Mouse (Mus musculus) layer of hippocampus, adult 2 months (tissue): ENCODE results near the gene Zbtb22. TPM values are rescaled to one million over a fixed set of nuclear protein-coding genes. Genes with fewer than 3 reads are reported as not detected.
A peak's percentile ranks its signal among the peaks of the same experiment; 100 is the strongest.
"Not testable (repeated sequence)": the region's sequence is repeated elsewhere in the genome, so short reads cannot be mapped to it uniquely, and the experiment has no call there.

Source experiments
- DNase-seq, 2 experiments: peaks; one replicate each; pipeline ENCODE4 v3.0.0; 2022; ENCODE audit warnings: low spot score in 2 of 2
- H3K27ac ChIP-seq: fragments of 200-600 bp; 2 replicates; pipeline ENCODE4 v1.8.1; 2022
- H3K4me3 ChIP-seq: fragments of 200-600 bp; 2 replicates; pipeline ENCODE4 v1.8.1; 2022; ENCODE audit warnings: mild to moderate bottlenecking
- CTCF ChIP-seq: fragments of 200-600 bp; conservative IDR thresholded peaks from 2 replicates; pipeline ENCODE4 v1.8.1; 2022; ENCODE audit warnings: antibody characterized with exemption, mild to moderate bottlenecking, moderate library complexity
- long read RNA-seq, 2 experiments: library from polyadenylated mRNA; stranded (forward); transcript quantifications; one replicate each; pipeline ENCODE4 v2.0.0; 2021; ENCODE audit warnings: borderline mapping rate in 2 of 2
- total RNA-seq, 2 experiments: library from RNA; stranded (reverse); gene quantifications; 2 replicates each; pipeline ENCODE4 v1.2.3; 2021

Gene Zbtb22
- 10 to 100 TPM; 31.4 to 31.8 TPM for total RNA-seq
- long read RNA-seq, experiment 1, transcript Zbtb22-201 (2 exons, 2,612 nt) = major isoform, 36 of 43 reads
- long read RNA-seq, experiment 1, partial matches to known transcripts = 0 of 43 reads
- long read RNA-seq, experiment 1, other reads (novel, unspliced or antisense) = 7 of 43 reads
- long read RNA-seq, experiment 2, transcript Zbtb22-201 (2 exons, 2,612 nt) = major isoform, 26 of 36 reads
- long read RNA-seq, experiment 2, partial matches to known transcripts = 0 of 36 reads
- long read RNA-seq, experiment 2, other reads (novel, unspliced or antisense) = 10 of 36 reads

DNA sequence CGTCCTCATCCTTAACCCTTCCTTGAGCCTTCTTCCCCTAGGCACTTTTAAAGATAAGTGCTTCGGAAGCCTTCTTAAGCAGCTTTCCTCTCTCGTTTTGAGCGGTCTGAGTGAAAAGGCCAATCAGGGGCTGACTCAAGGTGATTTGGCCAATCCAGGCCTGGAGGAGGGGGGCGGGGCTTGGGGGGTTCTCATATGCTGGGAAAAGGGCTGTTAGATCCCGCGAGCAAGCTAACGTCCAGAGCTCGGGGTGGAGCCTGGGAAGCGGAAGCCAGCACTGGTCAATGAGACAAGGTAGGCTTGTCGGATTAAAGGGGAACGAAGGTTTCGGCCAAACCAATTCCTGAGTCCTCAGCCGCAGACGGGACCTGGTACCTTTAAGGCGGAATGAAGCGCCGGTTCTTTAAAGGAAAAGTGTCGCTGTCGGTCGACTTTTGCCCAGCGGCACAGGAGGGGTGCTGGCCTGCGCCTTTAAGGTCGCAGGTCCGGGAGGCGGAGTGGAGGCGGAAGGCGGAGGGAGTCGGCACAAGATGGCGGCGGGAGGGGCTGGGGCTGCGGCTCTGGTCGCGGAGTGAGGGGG lies at the start of gene Zbtb22, which contains the start of gene Tapbp:
TSS of gene Zbtb22 (plus strand) at position 234 of the 580 bp plus-strand sequence.
TSS of gene Tapbp (plus strand) at position 229 of the 580 bp plus-strand sequence.
- no peak for TF ChIP-seq CTCF
- Histone ChIP-seq H3K4me3 (peak within 1 kb of the TSS; percentile 59), H3K27ac (peak within 1 kb of the TSS; percentile 63)
- DNase-seq = peak; percentile 94 to 97

DNA sequence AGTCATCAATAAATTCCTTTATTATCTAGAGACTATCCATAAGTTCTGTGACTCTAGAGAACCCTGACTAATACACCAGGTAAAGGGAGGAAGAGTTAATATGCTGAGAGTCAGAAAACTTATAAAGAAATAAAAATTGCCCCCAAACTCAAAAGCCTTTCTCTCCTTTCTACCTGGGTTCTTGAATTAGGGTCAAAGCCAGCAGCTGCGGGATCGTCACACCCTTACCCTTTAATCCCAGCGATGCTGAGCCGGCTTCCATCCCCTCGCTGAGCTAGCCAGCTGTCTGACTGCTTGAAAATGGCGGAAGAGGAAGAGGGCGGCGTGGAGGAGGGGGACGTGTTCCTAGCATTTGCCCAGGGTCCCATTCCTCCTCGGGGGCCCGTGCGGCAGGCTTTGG lies 42.2 kb upstream of the Zbtb22 start, which contains the start of gene Gm7029:
TSS of gene Gm7029 (plus strand) at position 301 of the 400 bp plus-strand sequence.
- not testable (repeated sequence) for H3K4me3 ChIP-seq, DNase-seq, H3K27ac ChIP-seq

DNA sequence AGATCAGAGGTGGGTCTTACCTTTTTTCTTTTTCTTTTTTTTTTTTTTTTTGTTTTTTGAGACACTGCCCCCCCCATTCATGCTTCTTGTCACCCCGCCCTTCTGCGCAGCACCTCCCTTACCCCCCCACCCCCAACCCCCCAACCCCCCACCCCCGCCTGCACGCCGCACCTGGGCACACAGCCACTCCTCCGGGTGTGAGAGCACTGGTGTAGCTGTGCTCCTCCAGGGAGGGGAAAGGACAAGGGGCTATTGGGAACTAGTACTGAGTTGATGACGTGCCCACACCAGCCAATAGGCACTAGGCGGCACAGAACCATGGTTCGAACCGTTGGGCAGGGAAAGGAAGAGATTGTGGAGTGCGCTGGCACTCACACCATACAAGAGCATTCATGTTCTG lies 41.3 kb upstream of the Zbtb22 start:
- no peak overlapping the region for H3K4me3 ChIP-seq
- no peak for TF ChIP-seq CTCF
- DNase-seq = no peak

DNA sequence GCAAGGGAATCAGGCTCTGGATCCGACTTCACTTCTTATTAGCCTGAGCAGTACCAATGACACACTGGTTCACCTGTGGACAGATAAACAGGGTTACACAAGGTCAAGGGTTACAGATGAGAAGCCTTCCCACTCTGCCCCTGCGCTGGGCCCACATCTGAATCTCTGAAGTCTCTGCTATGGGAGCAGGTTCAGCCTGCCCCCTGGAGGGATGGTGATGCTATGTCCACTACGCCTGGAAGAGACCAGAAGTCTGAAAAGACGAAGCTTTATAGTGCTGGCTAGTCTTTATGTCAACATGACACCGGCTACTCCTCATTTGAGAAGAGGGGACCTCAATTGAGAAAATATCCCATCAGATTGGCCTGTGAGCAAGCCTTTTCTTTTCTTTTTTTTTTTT lies 39.9 kb upstream of the Zbtb22 start:
- H3K27ac ChIP-seq, H3K4me3 ChIP-seq, DNase-seq: not testable (repeated sequence)
- TF ChIP-seq CTCF = peak; percentile 55

More for the DNA sequence above, 41.3 kb upstream of the Zbtb22 start:
- H3K27ac ChIP-seq = no peak overlapping the region

DNA sequence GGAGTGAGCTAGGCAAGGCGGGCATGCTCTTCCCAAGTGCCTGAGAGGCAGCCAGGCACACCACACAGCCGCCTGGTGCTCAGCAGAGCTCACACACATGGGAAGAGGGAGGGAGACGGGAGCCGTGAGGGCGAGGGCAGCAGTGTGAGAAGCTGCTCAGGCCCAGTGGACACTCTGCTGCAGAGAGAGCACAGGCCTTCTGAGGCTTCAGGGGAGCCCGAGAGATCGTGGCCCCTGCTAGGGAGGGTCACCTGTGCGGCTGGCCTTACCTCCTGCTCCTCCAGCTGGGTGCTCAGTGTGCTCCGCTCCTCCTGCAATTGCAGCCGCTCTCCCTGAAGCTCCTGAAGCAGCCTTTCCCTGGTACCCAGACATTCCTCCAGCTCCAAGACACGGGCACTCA lies 31.4 kb upstream of the Zbtb22 start:
- not testable (repeated sequence) for DNase-seq, H3K27ac ChIP-seq, H3K4me3 ChIP-seq

DNA sequence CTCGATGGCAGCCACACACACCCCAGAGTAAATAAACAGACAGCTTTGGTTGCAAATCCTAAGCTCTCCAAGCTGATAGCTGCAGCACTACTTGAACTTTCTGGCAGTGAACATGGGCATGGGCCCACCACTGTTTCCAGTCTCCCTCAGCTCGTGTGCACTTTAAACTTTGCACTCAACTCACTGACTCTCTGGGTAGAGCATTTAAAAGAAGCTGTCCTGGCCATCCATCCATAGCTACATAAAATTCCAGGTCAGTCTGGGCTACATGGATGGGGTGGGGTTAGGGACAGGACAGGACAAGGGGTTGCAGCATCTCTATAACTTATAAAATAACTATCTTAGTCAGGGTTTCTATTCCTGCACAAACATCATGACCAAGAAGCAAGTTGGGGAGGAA lies 27.9 kb upstream of the Zbtb22 start:
- H3K27ac ChIP-seq, H3K4me3 ChIP-seq, DNase-seq: not testable (repeated sequence)

DNA sequence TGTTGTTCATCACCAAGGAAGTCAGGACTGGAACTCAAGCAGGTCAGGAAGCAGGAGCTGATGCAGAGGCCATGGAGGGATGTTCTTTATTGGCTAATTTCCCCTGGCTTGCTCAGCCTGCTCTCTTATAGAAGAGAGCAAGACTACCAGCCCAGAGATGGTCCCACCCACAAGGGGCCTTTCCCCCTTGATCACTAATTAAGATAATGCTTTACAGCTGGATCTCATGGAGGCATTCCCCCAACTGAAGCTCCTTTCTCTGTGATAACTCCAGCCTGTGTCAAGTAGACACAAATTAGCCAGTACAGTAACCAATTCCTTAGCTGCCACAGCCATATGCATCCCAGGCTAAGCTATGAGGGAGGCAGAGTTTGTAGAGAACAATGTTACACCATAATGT lies 27.5 kb upstream of the Zbtb22 start:
- not testable (repeated sequence) for H3K4me3 ChIP-seq, H3K27ac ChIP-seq, DNase-seq

DNA sequence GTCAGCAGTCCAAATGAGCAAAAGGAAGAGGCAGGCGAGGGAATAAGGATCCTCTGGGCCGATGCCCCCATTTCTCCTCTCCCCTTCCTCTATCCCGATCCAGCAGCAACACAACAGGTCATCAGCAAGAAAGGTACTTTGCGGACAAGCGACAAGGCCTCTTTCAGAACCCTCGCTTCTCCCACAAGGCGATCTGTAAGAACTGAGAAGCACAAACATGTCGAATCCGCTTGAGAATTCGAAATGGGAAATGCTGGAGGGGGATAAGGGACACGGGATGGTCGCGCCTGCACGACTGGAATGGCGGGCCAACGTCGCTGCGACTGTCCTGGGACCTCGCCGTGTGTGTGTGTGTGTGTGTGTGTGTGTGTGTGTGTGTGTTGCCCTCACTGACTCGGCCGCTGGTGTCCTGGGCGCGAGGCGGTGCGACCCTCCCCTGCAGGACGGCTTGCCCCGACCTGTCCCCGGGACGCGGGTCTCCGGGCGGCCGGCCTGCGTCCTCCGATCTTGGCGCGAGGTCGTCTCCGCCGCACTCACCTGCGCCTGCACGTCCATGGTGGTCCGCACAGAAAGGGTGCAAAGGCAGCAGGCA lies 25.7 kb upstream of the Zbtb22 start:
- not testable (repeated sequence) for DNase-seq, H3K27ac ChIP-seq
- peak overlapping the region; percentile 69 for H3K4me3 ChIP-seq

DNA sequence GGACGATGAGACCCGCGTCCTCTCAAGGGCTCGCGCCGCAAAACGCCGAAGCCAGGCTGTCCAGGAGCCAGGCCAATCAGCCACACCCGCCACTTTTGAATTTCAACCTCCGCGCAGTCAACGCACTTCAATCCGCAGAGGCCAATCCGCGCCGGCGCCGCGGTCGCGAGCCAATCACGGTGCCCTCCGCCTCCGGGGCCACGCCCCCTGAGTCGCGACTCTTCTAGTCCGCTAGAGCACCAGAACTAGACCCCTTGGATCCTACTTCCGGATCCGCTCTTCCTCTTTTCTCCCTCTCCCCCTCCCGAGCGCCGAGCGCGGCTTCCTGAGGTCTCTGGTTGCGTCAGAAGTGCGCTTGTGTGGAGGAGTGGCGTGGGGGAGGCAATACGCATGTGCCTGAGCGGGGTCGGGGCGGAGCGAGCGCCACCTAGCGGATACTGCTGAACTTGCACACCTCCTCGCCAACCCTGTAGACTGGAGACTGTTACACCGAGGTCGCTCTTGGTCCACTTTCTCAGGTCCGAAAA lies 25.1 kb upstream of the Zbtb22 start, which contains the start of gene Kifc1:
TSS of gene Kifc1 (minus strand) at position 129 of the 527 bp plus-strand sequence.
- TF ChIP-seq CTCF = peak; percentile 92
- peak within 1 kb of the TSS; percentile 69 for H3K4me3 ChIP-seq
- DNase-seq = peak; percentile 100
- H3K27ac ChIP-seq = no peak within 1 kb of the TSS

DNA sequence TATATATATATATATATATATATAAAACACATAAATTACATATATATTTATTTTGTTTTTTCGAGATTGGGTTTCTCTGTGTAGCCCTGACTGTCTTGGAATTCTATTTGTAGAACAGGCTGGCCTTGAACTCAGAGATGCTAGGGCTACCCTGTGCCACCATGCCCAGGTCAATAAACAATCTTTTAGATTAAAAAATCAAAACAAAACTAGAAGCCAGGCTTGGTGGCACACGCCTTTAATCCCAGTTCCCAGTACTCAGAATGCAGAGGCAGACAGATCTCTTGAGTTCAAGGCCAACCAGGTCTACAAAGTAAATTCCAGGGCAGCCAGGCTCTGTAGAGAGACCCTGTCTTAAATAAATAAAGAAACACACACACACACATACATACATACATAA lies 24.3 kb upstream of the Zbtb22 start:
- no peak for TF ChIP-seq CTCF
- H3K27ac ChIP-seq = no peak overlapping the region
- DNase-seq = no peak
- no peak overlapping the region for H3K4me3 ChIP-seq

DNA sequence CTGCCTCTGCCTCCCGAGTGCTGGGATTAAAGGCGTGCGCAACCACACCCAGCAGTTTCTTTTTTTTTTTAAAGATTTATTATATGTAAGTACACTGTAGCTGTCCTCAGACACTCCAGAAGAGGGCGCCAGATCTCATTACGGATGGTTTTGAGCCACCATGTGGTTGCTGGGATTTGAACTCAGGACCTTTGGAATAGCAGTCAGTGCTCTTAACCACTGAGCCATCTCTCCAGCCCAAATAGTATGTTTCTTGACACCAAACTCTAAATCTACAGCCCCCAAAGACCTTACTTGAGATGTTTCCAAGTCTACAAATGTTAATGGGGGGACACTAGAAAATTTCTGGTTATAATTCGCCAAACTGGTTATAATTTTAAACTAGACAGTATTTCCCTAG lies 23.8 kb upstream of the Zbtb22 start:
- H3K4me3 ChIP-seq, H3K27ac ChIP-seq, DNase-seq: not testable (repeated sequence)
- peak; percentile 58 for TF ChIP-seq CTCF

DNA sequence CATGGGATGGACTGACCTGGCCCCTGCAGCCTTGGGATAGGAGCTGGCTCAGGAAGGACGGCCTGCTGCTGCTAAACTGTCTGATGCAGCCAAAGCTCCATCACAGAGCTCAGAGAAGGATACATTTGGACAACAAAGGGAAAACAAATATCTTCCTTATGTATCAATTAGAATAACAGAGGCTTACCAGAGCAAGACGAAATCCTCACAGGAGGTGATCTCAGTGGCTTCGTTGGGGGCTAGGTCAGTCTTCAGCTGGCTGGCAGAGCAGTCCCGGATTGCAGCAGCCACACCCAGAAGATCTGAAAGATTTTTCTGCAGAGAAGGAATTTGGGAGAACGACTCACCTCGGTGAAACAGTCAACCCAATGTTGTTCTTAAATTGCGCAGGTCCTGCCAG lies 23.3 kb upstream of the Zbtb22 start:
- no peak for TF ChIP-seq CTCF
- no peak for DNase-seq

DNA sequence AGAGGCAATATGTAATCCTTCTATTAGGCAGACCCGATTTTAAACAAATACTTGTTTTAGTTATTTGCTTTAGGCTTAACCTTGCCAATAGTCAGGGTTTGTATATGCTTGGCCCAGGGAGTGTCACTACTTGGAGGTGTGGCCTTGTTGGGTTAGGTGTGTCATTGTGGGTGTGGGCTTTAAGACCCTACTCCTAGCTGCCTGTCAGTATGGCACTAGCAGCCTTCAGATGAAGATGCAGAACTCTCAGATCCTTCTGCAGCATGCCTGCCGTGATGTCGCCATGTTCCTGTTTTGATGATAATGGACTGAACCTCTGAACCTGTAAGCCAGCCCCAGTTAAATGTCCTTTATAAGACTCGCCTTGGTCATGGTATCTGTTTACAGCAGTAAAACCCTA lies 22.7 kb upstream of the Zbtb22 start:
- not testable (repeated sequence) for H3K27ac ChIP-seq, DNase-seq, H3K4me3 ChIP-seq

More for the DNA sequence above, 23.3 kb upstream of the Zbtb22 start:
- Histone ChIP-seq H3K27ac (no peak overlapping the region), H3K4me3 (no peak overlapping the region)
